Mouse (Mus musculus): Measurements from ENCODE around the gene Unc5c.

Unc5c gene

DNA sequence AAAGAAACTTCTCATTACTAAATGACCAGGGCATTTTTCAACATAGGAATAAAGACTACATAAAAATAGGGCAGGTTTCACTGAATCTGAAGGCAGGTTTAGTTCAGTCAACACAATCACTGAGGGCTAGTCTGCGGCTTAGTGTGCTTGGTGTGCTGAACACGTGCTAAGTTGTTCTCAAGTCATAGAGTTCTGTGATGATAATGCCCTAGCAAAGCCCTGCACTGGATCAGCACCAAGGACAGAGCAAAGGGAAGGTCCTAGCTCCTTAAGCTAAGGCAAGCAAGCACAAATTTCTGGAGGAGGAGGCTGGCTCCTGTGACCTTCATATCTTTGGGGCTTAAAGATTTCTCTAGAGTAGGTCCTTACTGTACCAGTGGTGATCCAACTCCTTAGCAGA, 346.3 kb downstream of the Unc5c start:
- no peak for DNase-seq (ENCODE audit: low spot score in 2 of 2)

DNA sequence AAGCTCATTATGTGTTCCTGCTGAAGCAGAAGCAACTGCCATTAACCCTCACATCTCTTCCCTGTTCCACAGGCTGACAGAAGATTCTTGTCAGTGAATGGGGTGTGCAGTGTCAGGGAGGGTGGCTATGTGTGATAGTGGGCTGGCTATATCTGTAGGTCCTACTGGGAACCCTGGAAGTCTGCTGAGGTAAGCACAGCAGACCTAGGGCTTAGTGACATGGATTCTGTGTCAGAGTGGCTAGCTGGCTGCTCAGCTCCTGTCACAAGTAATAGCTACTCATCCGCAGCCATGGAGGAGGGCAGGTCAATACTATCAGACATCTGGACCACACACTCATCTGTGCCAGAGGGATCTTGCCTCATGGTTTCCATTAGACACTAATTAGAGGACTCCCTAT, 349.8 kb downstream of the Unc5c start:
- no peak for DNase-seq (ENCODE audit: low spot score in 2 of 2)

DNA sequence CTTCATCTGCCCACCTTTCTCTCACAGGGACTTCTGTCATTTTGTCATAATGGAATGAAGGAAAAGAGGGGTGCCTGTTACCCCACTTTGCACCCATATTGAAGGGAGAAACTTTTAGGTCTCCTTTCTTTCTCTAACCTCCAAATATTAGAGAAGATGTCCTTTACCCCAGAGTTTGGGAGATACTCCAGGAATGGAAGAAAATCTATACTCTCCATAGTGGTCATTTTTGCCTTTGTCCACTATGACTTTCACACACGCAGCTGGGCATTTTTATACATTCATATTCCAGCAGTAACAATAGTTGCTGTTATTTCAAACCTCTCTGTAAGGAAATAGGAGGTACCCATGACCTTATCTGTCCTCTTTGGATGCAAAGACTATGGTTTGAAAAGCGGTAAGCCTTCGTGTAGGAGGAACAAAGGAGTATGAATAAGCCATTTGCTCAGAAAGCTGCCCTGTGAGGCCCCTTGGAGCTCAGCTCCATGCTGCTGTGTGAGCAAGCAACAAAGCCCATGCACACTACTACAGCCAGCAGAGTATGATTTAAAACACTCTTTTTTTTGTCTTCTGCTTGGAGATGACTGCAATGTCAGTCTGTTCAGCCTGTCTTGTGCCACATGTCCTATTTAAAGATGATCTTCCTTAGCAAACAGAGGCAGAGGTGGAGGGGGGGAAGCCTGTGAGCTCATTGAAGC, 353.7 kb downstream of the Unc5c start:
- DNase-seq (ENCODE audit: low spot score in 2 of 2): no peak

DNA sequence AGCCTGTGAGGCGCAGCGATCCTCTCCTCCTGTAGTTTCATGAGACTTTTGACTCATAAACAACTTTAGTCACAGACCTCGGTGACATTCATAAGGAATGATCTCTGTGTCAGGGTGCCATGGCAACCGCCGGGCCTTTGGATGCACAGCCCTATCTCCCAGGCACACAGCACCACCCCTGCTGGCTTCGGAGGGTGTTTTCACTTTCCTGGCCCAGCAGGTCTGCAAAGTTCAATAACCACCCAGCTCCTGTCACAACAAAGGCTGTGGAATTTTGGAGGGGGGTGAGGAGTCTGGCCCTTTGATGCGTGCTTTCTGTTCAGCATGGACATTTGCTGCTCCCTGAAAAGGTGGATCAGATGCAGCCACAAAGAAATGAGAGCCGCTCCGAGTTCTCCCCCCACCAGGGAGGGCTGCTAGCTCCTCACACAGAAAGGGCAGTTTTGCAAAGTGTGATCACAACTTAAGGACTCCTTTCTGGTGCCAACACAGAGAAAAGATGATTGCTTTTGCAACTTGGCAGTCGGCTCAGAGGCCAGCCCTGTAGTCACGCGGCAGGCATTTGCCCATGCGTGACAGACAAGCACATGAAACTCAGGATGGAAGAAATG, 354.4 kb downstream of the Unc5c start:
- DNase-seq (ENCODE audit: low spot score in 2 of 2): no peak

DNA sequence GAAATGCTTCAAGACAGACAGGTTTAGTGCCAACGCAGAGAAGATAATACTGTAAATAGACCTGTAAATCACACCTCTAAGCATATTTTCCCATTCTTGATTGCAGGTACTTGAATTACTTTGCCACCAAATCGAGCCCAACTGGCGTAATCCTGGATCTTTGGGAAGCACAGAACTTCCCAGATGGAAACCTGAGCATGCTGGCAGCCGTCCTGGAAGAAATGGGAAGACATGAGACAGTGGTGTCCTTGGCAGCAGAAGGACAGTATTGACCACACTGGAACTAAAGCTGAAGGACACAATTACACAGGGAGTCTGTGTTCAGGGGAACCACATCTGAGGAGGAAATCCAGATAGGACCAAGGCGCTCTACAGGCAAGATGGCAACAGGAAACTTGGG, 363.3 kb downstream of the Unc5c start:
- DNase-seq (ENCODE audit: low spot score in 2 of 2): no peak

DNA sequence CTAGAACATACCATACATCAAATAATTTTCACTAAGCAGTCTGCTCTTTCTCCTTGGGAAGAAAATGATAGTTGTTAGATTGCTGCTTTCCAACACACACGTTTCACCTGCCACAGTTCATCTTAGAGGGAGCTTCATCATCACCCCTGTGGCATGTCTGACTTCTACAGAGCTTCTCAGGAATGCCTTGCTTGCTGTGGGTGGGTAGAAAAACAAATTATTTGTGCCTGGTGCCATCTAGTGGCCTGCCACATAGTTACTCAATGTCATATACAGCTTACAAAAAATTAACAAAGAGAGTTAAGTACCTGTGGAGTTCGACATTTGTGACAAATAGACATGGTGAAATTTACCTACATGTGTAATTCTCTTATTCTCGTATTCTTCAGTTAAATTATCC, 366.1 kb downstream of the Unc5c start:
- DNase-seq (ENCODE audit: low spot score in 2 of 2): peak; percentile 36 to 61

DNA sequence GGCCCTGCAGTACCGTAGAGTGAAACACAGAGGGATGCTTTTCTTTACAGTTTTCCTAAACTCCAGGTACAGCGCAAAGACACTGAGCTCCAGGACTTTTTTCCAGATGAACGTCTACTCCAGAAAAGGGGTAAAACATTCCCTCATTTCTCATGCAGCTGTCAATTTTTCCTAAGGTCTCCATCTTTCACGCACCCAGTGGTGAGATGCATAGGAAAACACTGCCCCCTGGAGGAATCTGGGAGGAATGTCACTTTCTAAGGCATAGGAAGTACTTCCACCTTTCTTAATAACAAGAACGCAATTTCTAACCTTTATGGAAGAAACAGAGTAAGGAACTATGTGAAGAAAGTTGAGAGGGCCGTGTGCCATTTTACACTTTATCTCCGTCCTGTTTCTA, 373.8 kb downstream of the Unc5c start:
- no peak for DNase-seq (ENCODE audit: low spot score in 2 of 2)

DNA sequence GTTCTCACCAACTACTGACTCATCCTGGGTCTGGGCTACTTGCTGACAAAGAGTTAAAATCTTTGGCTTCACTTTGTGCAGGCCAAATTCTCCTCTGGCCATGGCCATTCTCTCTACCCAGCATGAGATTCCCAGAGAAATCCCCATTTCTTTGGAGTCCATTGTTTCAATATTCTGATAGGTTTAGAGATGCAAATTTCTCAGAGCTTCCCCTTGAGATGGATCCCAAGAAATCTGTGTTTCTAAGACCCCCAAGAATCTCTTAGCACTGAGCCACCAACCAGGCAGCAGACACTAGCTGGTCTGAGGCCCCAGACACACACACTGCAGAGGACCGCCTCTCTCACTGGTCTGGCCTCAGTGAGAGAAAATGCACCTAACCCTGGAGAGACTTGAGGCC, 384.2 kb downstream of the Unc5c start:
- no peak for DNase-seq (ENCODE audit: low spot score in 2 of 2)

DNA sequence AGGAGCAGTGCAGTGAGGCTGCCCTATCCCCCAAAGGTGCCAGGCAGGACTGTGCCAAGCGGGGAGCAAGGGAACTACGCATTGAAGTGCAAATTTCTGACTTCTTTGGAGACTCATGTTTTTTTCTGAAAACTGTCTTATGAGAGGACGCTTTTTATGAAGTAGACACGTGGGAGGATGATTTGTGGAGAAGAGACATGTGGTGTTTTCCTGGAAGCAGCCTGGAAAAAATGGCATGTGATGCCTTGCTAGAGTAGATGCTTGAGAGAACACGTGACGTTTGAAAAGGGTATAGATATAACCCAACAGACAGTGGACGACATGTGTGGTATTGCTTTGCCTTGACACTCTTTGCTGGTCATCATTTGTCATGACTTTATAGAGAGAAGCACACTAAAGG, 385.1 kb downstream of the Unc5c start:
- no peak for DNase-seq (ENCODE audit: low spot score in 2 of 2)

DNA sequence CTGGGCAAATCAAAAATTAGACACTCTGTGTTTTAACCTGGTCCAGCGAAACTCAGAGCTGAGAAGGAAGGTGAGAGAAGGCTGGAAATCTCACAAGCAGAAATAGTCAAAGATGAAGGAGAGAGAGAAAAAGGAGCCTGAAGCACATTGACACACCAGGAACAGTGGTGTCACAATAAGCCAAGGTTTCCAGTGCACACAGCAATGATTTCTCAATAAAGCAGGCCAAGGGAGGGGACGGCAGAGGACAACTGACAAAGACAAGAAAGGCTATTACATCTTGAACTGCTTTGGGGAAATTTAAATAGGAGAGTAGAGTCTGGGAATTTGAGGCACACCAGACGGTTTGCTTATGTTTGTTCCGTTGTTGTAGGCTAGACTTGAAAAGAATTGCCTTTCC, 389.3 kb downstream of the Unc5c start:
- DNase-seq (ENCODE audit: low spot score in 2 of 2): no peak

DNA sequence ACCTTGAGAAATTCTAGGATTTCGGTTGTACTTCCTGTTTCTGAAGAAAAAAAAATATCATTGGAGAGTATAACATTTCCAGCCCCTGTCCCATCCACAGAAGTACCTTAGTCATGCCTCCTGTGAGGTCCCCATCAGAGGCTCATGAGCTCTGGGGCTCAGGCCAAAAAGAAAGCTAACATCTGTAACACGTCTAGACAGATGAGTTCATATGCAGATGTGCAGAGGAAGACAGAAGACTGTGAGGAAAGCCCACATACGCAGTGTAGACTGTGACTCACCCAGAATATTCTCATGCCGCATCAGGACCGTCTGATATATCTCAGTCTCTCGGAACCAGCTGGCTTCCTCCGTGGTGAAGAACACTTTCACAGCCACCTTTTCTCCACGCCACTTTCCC, 392.1 kb downstream of the Unc5c start:
- no peak for DNase-seq (ENCODE audit: low spot score in 2 of 2)

DNA sequence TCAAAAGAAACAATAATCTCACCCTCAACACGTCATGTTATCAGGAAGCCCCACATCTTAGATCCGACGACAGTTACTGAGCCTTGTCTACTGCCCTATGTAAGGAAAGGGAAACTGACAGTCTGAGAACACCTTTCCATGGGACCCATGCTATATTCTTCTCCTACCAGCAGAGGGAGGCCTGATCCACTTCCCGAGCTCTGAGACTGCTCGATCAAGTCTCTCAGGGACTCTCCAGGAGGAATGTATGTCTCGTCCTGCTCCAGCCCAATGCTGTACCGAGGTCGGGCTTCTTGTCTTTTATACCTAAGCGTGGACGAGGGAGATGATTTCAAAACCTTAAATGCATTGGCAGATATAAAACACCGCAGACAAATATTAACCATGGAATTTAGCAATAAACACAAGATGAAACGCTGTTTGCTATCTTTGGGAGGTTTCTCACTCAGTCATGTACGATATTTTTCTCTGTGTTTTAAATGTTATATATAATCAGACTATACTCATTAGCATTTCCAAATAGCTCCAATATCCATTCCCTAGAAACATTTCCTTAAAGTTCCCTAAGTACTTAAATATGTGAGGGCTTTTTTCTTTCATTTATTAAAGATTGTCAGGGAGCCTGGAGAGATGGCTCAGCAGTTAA, 397.9 kb downstream of the Unc5c start:
- DNase-seq (ENCODE audit: low spot score in 2 of 2): peak; percentile 15 to 53

DNA sequence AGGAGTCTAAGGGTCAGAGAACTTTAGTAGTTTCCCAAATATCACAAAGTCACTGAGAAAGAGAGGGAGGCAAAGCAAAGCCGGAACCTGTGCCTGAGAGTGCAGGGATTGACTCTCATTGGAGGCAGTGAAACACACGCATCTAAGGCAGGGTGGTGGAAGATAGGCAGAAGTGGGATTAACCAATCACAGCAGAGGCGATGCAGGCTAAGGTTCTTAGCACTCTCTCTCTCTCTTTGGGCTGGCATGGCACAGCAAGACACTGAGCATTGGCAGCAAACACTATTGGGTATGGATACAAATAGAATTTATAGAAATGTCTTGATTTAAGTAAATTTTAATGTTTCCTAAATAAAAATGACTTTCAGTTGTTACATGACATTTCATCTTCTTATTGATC, 406.8 kb downstream of the Unc5c start:
- no peak for DNase-seq (ENCODE audit: low spot score in 2 of 2)

DNA sequence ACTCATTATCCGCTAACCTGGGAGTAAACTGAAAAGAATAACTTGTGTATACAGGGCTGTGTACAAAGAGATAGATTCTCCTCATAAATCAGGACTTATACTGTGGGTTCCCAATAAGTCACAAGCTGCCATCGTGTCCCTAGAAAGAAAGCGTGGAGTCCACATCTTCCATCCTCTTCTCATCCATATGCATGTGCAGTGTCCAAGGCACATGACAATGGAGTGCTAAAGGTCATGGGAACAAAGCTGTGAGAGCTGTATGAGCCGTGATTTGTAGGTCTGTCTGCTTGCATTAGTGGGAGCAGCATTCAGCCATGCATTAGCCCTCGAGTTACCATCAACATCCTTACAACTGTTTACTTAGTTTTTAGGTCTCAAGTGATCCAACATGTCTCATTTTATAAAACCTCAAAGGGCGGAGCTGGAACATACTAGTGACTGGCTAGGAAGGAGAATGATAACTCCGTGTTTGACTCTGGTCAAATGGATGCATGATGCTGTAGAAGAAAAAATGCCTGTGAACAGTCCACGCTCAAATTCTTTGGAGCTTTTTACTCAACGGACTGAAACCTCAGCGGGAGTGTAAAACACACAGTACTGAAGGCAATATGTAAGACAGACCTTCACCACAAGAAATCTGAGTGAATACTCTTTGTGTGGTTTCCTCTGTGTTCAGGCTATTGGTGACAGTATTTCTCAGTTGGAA, 407.5 kb downstream of the Unc5c start:
- DNase-seq (ENCODE audit: low spot score in 2 of 2): no peak

DNA sequence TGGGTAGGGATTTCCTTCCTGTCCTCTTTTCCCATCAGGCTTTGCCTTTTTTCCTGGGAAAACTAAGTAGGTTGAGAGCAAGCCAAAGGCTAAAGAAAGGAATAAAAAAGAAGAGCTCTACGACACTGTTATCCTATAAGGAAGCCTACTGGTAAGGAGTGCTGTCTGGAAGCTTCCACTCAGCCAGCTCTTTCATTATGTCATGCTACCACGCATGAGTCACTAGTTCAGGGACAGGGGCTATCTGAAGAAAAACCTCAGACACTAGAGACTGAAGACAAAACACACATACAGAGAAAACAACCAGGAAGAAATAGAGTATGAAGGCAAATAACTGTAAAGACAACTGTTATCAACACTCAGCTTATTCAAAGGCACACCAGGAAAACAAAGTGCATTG, 417.5 kb downstream of the Unc5c start:
- DNase-seq (ENCODE audit: low spot score in 2 of 2): no peak

DNA sequence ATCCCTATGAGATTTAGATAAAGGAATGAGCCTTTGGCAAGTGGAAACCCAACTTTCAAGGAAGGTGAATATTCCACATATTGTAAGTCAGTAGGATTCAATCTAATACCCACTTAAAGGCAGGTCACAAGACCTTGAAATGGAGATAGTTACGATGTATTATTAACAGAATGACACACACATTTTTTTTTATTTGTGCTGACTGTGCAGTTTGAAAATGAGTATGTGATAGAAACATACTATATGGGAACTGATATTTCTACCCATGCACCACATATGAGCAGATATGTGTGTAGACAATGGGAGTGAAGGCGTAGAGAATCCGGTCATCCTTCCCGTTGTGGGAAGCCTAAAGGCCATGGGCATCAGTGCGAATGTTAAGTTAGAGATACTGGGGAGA, 419.2 kb downstream of the Unc5c start:
- DNase-seq (ENCODE audit: low spot score in 2 of 2): no peak
